Mouse (Mus musculus): ENCODE results near the gene Ndst4. TPM values are rescaled to one million over a fixed set of nuclear protein-coding genes. Genes with fewer than 3 reads are reported as not detected.
A peak's percentile ranks its signal among the peaks of the same experiment; 100 is the strongest.

Ndst4 gene
- polyA plus RNA-seq, 1 experiment from 2014 or later = 1.2 TPM

GRCm38 (mm10) chr3:125655009-125655635 is 251.2 kb downstream of the Ndst4 start:
- no peak overlapping the region for H3K4me3 ChIP-seq (ENCODE audit: low read depth, low read length)
- H3K27ac ChIP-seq (ENCODE audit: low read depth, low read length) = no peak overlapping the region
- no peaks in the 10 kb centered on the region for H3K4me1 ChIP-seq (ENCODE audit: control insufficient read depth, insufficient read depth, low read length)
- DNase-seq (ENCODE audit: low spot score) (no peak), ATAC-seq (no peak)
- H3K4me2 ChIP-seq (ENCODE audit: low read length) = no peak overlapping the region
- H3K27me3 ChIP-seq (replicated peaks; ENCODE audit: control insufficient read depth, insufficient read depth, low read length) = no peaks in the 10 kb centered on the region
- H3K9me3 ChIP-seq (replicated peaks; ENCODE audit: control insufficient read depth, low read length) = no peaks in the 10 kb centered on the region
- H3K9ac ChIP-seq (ENCODE audit: low read length) = no peak overlapping the region
- no peaks in the 10 kb centered on the region for H3K36me3 ChIP-seq (ENCODE audit: control insufficient read depth, insufficient read depth, low read length)
- 41% methylated on average over 3 of the region's 3 CpGs for WGBS

- ATAC-seq (peak; percentile 93), DNase-seq (ENCODE audit: low spot score) (peak; percentile 59)
- no peak overlapping the region for H3K27ac ChIP-seq (ENCODE audit: low read depth, low read length)
- H3K4me1 ChIP-seq (ENCODE audit: control insufficient read depth, insufficient read depth, low read length) = no peaks in the 10 kb centered on the region
- H3K4me3 ChIP-seq (ENCODE audit: low read depth, low read length) = no peak overlapping the region
- H3K36me3 ChIP-seq (ENCODE audit: control insufficient read depth, insufficient read depth, low read length) = no peaks in the 10 kb centered on the region
- H3K9me3 ChIP-seq (replicated peaks; ENCODE audit: control insufficient read depth, low read length) = no peaks in the 10 kb centered on the region
- H3K4me2 ChIP-seq (ENCODE audit: low read length) = no peak overlapping the region
- H3K9ac ChIP-seq (ENCODE audit: low read length) = no peak overlapping the region
- no peaks in the 10 kb centered on the region for H3K27me3 ChIP-seq (replicated peaks; ENCODE audit: control insufficient read depth, insufficient read depth, low read length)
- 46% methylated on average over 3 of the region's 3 CpGs for WGBS
Measured at GRCm38 (mm10) chr3:125660114-125660717, 256.3 kb downstream of the Ndst4 start.

- ATAC-seq = peak; percentile 47; the same call in 1 of the 2 replicates
Measured at GRCm38 (mm10) chr3:125660884-125661532, 257.1 kb downstream of the Ndst4 start.

DNA sequence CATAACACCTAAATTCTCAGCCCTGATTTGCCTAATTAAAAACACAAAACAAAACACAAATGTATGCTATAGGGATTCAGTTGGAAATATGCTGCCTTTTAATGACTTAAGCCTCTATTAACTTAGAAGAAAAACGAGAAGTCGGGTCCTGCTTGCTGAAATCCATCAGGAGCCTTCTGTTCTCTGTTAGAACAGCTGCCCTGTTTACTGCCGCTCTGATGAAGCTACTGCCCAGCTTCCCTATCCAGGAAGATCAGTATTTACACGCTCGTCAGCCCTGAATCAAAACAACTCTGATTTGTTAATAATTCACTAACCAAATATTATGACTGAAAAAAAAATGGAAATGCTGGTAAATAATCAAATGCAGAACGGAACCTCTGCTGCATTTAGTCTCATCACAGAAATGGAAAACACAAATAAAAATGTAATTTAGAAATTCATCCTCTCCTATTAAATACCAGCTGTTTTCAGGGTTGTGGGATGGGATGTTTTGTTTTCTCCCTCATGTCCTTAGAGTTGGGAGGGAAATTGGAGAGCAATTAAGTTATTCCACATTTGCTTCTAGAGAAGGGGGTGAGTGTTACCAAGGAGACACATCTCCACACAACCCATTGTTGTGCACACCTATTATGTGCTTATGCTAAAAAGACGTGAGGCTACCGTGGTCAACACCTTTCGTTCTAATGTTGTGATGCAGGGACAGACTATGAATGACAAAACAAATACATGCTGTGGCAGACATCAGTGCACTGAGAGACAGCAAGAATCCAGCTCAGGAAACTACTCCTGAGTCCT is 270.3 kb downstream of the Ndst4 start:
- no peak overlapping the region for H3K27ac ChIP-seq (ENCODE audit: low read depth, low read length)
- H3K4me1 ChIP-seq (ENCODE audit: control insufficient read depth, insufficient read depth, low read length) = 0 out of 2 replicates have a peak, but pooled peaks cover 3% of the 10 kb centered on the region
- ATAC-seq (peak; percentile 50; the same call in 1 of the 2 replicates), DNase-seq (ENCODE audit: low spot score) (peak; percentile 31)
- H3K36me3 ChIP-seq (ENCODE audit: control insufficient read depth, insufficient read depth, low read length) = no peaks in the 10 kb centered on the region
- no peak overlapping the region for H3K4me3 ChIP-seq (ENCODE audit: low read depth, low read length)
- H3K9ac ChIP-seq (ENCODE audit: low read length) = no peak overlapping the region
- H3K9me3 ChIP-seq (replicated peaks; ENCODE audit: control insufficient read depth, low read length) = no peaks in the 10 kb centered on the region
- H3K4me2 ChIP-seq (ENCODE audit: low read length) = no peak overlapping the region
- WGBS = 32% methylated on average over 9 of the region's 9 CpGs
- no peaks in the 10 kb centered on the region for H3K27me3 ChIP-seq (replicated peaks; ENCODE audit: control insufficient read depth, insufficient read depth, low read length)

More at GRCm38 (mm10) chr3:125660884-125661532, 257.1 kb downstream of the Ndst4 start:
- peak; percentile 20 for DNase-seq (ENCODE audit: low spot score)
- Histone ChIP-seq H3K36me3 (ENCODE audit: control insufficient read depth, insufficient read depth, low read length) (no peaks in the 10 kb centered on the region), H3K4me2 (ENCODE audit: low read length) (no peak overlapping the region), H3K27ac (ENCODE audit: low read depth, low read length) (no peak overlapping the region), H3K27me3 (replicated peaks; ENCODE audit: control insufficient read depth, insufficient read depth, low read length) (no peaks in the 10 kb centered on the region), H3K9me3 (replicated peaks; ENCODE audit: control insufficient read depth, low read length) (no peaks in the 10 kb centered on the region), H3K4me1 (ENCODE audit: control insufficient read depth, insufficient read depth, low read length) (no peaks in the 10 kb centered on the region), H3K9ac (ENCODE audit: low read length) (no peak overlapping the region), H3K4me3 (ENCODE audit: low read depth, low read length) (no peak overlapping the region)
- 50% methylated on average over 2 of the region's 2 CpGs for WGBS

GRCm38 (mm10) chr3:125675211-125675896 is 271.5 kb downstream of the Ndst4 start:
- H3K27me3 ChIP-seq (replicated peaks; ENCODE audit: control insufficient read depth, insufficient read depth, low read length) = no peaks in the 10 kb centered on the region
- DNase-seq (ENCODE audit: low spot score) = no peak

GRCm38 (mm10) chr3:125678924-125679323 is 275.0 kb downstream of the Ndst4 start:
- Histone ChIP-seq H3K36me3 (ENCODE audit: control insufficient read depth, insufficient read depth, low read length) (no peaks in the 10 kb centered on the region), H3K27me3 (replicated peaks; ENCODE audit: control insufficient read depth, insufficient read depth, low read length) (no peaks in the 10 kb centered on the region), H3K9ac (ENCODE audit: low read length) (no peak overlapping the region; the same call in 1 of the 2 replicates), H3K4me2 (ENCODE audit: low read length) (peak overlapping the region; percentile 37), H3K4me1 (ENCODE audit: control insufficient read depth, insufficient read depth, low read length) (0 out of 2 replicates have a peak, but pooled peaks cover 3% of the 10 kb centered on the region), H3K27ac (ENCODE audit: low read depth, low read length) (no peak overlapping the region), H3K9me3 (replicated peaks; ENCODE audit: control insufficient read depth, low read length) (no peaks in the 10 kb centered on the region), H3K4me3 (ENCODE audit: low read depth, low read length) (no peak overlapping the region)
- ATAC-seq (peak; percentile 90), DNase-seq (ENCODE audit: low spot score) (peak; percentile 67)
- 38% methylated on average over 9 of the region's 9 CpGs for WGBS

More at GRCm38 (mm10) chr3:125675211-125675896, 271.5 kb downstream of the Ndst4 start:
- no peak for ATAC-seq
- no peaks in the 10 kb centered on the region for H3K9me3 ChIP-seq (replicated peaks; ENCODE audit: control insufficient read depth, low read length)
- H3K9ac ChIP-seq (ENCODE audit: low read length) = no peak overlapping the region
- H3K36me3 ChIP-seq (ENCODE audit: control insufficient read depth, insufficient read depth, low read length) = no peaks in the 10 kb centered on the region
- no peak overlapping the region for H3K4me2 ChIP-seq (ENCODE audit: low read length)
- no peak overlapping the region for H3K27ac ChIP-seq (ENCODE audit: low read depth, low read length)
- H3K4me3 ChIP-seq (ENCODE audit: low read depth, low read length) = no peak overlapping the region
- H3K4me1 ChIP-seq (ENCODE audit: control insufficient read depth, insufficient read depth, low read length) = 0 out of 2 replicates have a peak, but pooled peaks cover 3% of the 10 kb centered on the region
- WGBS = 87% methylated on average over 6 of the region's 6 CpGs

DNA sequence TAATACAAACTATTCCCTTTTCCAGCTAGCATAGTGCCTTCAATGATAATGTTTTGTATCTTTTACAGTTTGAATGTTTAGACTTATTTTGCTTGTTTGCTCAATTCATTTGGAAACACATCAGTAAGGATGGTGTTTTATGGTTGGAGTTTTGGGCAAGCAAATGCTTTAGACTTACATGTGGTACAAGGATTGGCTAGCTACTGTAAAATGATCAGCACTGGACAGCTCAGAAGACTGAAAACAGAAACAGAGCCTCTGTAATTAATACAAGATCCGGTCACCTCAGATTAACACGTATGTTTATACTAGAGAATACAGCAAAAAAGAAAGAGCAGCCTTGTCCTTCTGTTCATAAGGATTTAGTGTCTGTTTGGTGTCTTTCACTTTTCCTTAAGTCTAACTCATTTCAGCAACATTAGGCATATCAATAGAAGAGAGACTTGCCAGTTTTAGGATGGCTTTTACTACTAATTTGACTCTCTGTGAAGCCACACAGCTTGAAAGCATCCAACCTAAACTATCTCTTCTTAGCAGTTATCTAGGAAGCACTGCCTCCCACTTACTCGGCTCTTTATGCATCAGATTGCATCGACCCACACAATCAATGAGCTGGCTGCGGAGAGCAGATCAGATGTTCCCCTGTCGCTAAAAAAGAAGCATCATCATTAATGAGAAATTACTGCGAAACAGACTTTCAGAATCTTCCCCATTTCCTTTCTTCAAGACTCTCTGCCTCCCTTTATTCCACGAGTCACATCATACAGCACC is 279.8 kb downstream of the Ndst4 start:
- H3K27me3 ChIP-seq (replicated peaks; ENCODE audit: control insufficient read depth, insufficient read depth, low read length) = no peaks in the 10 kb centered on the region
- H3K4me2 ChIP-seq (ENCODE audit: low read length) = no peak overlapping the region
- H3K4me1 ChIP-seq (ENCODE audit: control insufficient read depth, insufficient read depth, low read length) = no peaks in the 10 kb centered on the region
- ATAC-seq = no peak
- H3K27ac ChIP-seq (ENCODE audit: low read depth, low read length) = no peak overlapping the region
- H3K36me3 ChIP-seq (ENCODE audit: control insufficient read depth, insufficient read depth, low read length) = no peaks in the 10 kb centered on the region
- DNase-seq (ENCODE audit: low spot score) = no peak
- H3K9ac ChIP-seq (ENCODE audit: low read length) = no peak overlapping the region
- WGBS = 76% methylated on average over 8 of the region's 8 CpGs
- H3K4me3 ChIP-seq (ENCODE audit: low read depth, low read length) = no peak overlapping the region
- no peaks in the 10 kb centered on the region for H3K9me3 ChIP-seq (replicated peaks; ENCODE audit: control insufficient read depth, low read length)

GRCm38 (mm10) chr3:125684583-125684982 is 280.7 kb downstream of the Ndst4 start:
- Histone ChIP-seq H3K4me2 (ENCODE audit: low read length) (no peak overlapping the region), H3K9me3 (replicated peaks; ENCODE audit: control insufficient read depth, low read length) (no peaks in the 10 kb centered on the region), H3K36me3 (ENCODE audit: control insufficient read depth, insufficient read depth, low read length) (no peaks in the 10 kb centered on the region), H3K9ac (ENCODE audit: low read length) (no peak overlapping the region), H3K4me3 (ENCODE audit: low read depth, low read length) (no peak overlapping the region), H3K27me3 (replicated peaks; ENCODE audit: control insufficient read depth, insufficient read depth, low read length) (no peaks in the 10 kb centered on the region), H3K27ac (ENCODE audit: low read depth, low read length) (no peak overlapping the region), H3K4me1 (ENCODE audit: control insufficient read depth, insufficient read depth, low read length) (no peaks in the 10 kb centered on the region)
- 91% methylated on average over 1 of the region's 1 CpGs for WGBS
- DNase-seq (ENCODE audit: low spot score) (no peak), ATAC-seq (no peak)
